Mouse (Mus musculus): ENCODE measurements around the gene Rrp9.

DNA sequence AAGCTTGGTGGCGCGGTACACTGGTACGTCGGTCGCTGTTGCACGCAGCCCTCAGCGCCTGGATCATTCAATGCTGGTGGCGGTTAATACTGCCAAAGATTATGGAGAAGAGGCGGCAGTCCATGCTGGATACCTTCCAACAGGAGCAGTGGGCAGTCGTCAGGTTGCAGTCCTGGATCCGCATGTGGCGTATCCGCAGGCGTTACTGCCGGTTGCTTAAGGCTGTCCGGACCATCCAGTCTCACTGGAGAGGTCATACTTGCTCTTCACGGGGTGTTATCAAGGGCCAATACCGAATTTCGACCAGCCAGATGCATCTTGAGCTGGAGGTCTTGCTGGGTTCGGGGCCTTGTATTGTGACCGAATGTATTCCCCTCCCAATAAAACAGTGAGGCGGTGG lies 26.1 kb downstream of the Rrp9 start:
- TF ChIP-seq MXI1 (IDR thresholded peaks at IDR 0.05; ENCODE audit: low read depth, low read length): no peak
- no peak for TF ChIP-seq POLR2A (IDR thresholded peaks at IDR 0.05; ENCODE audit: low read depth, low read length)
- no peak for TF ChIP-seq UBTF (IDR thresholded peaks at IDR 0.05; ENCODE audit: low read depth, low read length)
- TF ChIP-seq EP300 (IDR thresholded peaks at IDR 0.05; ENCODE audit: low read length): no peak

Measured in CH12.LX (cell line).